Mouse (Mus musculus) liver, embryonic 14.5 days (tissue): Measurements from ENCODE around the gene Psmd7. TPM values are rescaled to one million over a fixed set of nuclear protein-coding genes. Genes with fewer than 3 reads are reported as not detected.

ENCODE experiments used
- ATAC-seq: fragments of 200-750 bp; cut with Nextera tagmentation; 2 replicates; pipeline ENCODE4 v1.8.0; 2017; ENCODE audit warnings: moderate number of reproducible peaks, mild to moderate bottlenecking, moderate library complexity; ENCODE audit not compliant: insufficient read depth
- DNase-seq, 3 experiments: peaks; one replicate each; pipeline ENCODE4 v3.0.0-alpha.2; 2012 to 2013; ENCODE audit warnings: low read depth in 3 of 3, low spot score in 3 of 3
- H3K27ac ChIP-seq: fragments of 300-500 bp; sonication (generic); 2 replicates; pipeline ENCODE4 v1.5.1; 2014; ENCODE audit warnings: moderate library complexity, mild to moderate bottlenecking, control low read depth, inconsistent platforms
- H3K27me3 ChIP-seq: fragments of 300-500 bp; sonication (generic); 2 replicates; pipeline ENCODE4 v1.6.1; 2014; ENCODE audit warnings: mild to moderate bottlenecking, low read length, moderate library complexity; ENCODE audit not compliant: control insufficient read depth, insufficient read depth
- H3K36me3 ChIP-seq: fragments of 300-500 bp; sonication (generic); replicated peaks from 2 replicates; pipeline ENCODE4 v1.6.1; 2014; ENCODE audit warnings: low read depth; ENCODE audit not compliant: control insufficient read depth, insufficient read depth
- H3K4me1 ChIP-seq, 2 experiments: fragments of 200-500 bp in 1 of 2; fragments of 300-500 bp in 1 of 2; sonication (generic) in 1 of 2; replicated peaks; 2 replicates each; pipeline ENCODE4 v1.6.1; 2012 to 2014; ENCODE audit warnings: antibody characterized with exemption in 1 of 2, inconsistent platforms in 1 of 2, low read length in 1 of 2; ENCODE audit not compliant: control insufficient read depth in 2 of 2, insufficient read depth in 2 of 2
- H3K4me2 ChIP-seq: fragments of 300-500 bp; sonication (generic); 2 replicates; pipeline ENCODE4 v1.6.1; 2014; ENCODE audit warnings: low read depth, mild to moderate bottlenecking, control low read depth, moderate library complexity
- H3K4me3 ChIP-seq, 2 experiments: fragments of 200-500 bp in 1 of 2; fragments of 300-500 bp in 1 of 2; sonication (generic) in 1 of 2; 2 replicates each; pipeline ENCODE4 v1.5.1; 2012 to 2014; ENCODE audit warnings: low read depth in 2 of 2, low read length in 2 of 2, mild to moderate bottlenecking in 2 of 2, control low read depth in 1 of 2, inconsistent platforms in 1 of 2, moderate library complexity in 1 of 2; ENCODE audit not compliant: insufficient read depth in 1 of 2
- H3K9ac ChIP-seq: fragments of 300-500 bp; sonication (generic); replicated peaks from 2 replicates; pipeline ENCODE4 v1.6.1; 2014; ENCODE audit warnings: mild to moderate bottlenecking, control low read depth, moderate library complexity
- H3K9me3 ChIP-seq: fragments of 300-500 bp; sonication (generic); 2 replicates; pipeline ENCODE4 v1.6.1; 2016; ENCODE audit warnings: low read length, mixed read lengths; ENCODE audit not compliant: control insufficient read depth
- CTCF ChIP-seq: IDR thresholded peaks from 2 replicates; pipeline ENCODE4 v1.5.1; 2016; ENCODE audit warnings: antibody characterized with exemption, low read depth, control low read depth
- EP300 ChIP-seq: IDR thresholded peaks from 2 replicates; pipeline ENCODE4 v1.6.1; 2016; ENCODE audit warnings: antibody characterized with exemption, low read depth
- WGBS: fragments of 180-500 bp; shearing (Covaris S2); extraction: QIAGEN DNeasy Blood & Tissue Kit; methylation state at CpG from one replicate; pipeline ENCODE4 v1.1.7; 2014; ENCODE audit not compliant: insufficient replicate concordance; 5-methylcytosine and 5-hydroxymethylcytosine counted together
- polyA plus RNA-seq, 2 experiments: library from polyadenylated mRNA; depleted of rRNA in 1 of 2; stranded (reverse) in 1 of 2; unstranded in 1 of 2; fragments of >200 nt; fragmentation: Nextera tagmentation in 1 of 2; extraction: Ambion mirVana in 1 of 2; gene quantifications; 2 replicates each; pipeline versions ENCODE4 v1.2.1 to v1.2.3; 2012 to 2014

Psmd7 gene
- polyA plus RNA-seq, 2 experiments: 77.4 to 133 TPM

- Histone ChIP-seq H3K9ac (no peak overlapping the region), H3K4me3 (no peak overlapping the region), H3K36me3 (no peaks in the 10 kb centered on the region), H3K9me3 (no peaks in the 10 kb centered on the region), H3K27me3 (no peaks in the 10 kb centered on the region), H3K4me1 (peaks cover 5 to 9% of the 10 kb centered on the region in 2 experiments; a peak in 3 of 4 replicates), H3K27ac (no peak overlapping the region), H3K4me2 (no peak overlapping the region)
- TF ChIP-seq EP300: no peak
- TF ChIP-seq CTCF: peak; percentile 94
- peak; percentile 39 to 50 (median 47) for DNase-seq
- peak; percentile 53; the same call in 1 of the 2 replicates for ATAC-seq
- WGBS: 45% methylated on average over 4 of the region's 4 CpGs
These were observed 15.8 kb downstream of the Psmd7 start for GRCm38 (mm10) chr8:107572497-107572896.

DNA sequence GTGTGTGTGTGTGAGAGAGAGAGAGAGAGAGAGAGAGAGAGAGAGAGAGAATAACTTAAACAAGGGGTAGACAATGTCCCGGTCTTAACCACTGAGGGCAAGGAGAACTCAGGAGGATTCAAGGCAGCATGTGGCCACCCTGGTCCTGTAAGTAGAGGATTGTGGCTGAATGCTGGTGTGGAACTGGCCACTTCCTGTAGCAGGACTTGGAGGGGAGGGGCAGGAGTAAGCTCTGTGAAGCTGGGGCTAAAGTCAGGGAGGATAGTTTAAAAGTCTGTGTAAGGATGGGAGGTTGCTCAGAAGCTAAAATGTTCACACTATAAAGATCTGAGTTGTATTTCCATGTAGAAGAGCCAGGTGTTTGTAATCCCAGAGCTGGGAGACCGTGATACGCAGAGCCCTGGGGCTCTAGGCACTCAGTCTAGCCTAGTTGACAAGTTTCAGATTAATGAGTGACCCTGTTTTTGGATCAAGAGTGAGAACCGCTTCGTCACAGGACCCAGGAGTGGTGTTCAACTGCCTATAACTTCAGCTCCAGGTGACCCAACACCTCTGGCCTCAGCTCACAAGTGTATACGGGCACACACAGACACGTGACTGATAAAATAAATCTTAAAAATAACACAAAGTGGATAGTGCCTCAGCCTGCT, 16.7 kb downstream of the Psmd7 start:
- no peak for DNase-seq
- H3K27ac ChIP-seq: no peak overlapping the region
- no peak overlapping the region for H3K4me3 ChIP-seq
- WGBS: 64% methylated on average over 7 of the region's 7 CpGs
- peaks cover 0 to 3% of the 10 kb centered on the region in 2 experiments; a peak in 1 of 4 replicates for H3K4me1 ChIP-seq
- no peaks in the 10 kb centered on the region for H3K27me3 ChIP-seq
- H3K36me3 ChIP-seq: no peaks in the 10 kb centered on the region
- H3K4me2 ChIP-seq: no peak overlapping the region
- no peak for ATAC-seq
- no peaks in the 10 kb centered on the region for H3K9me3 ChIP-seq
- no peak overlapping the region for H3K9ac ChIP-seq
- TF ChIP-seq CTCF (no peak), EP300 (no peak)

- H3K9ac ChIP-seq: no peak overlapping the region
- ATAC-seq (no peak), DNase-seq (no peak)
- TF ChIP-seq EP300: no peak
- no peak for TF ChIP-seq CTCF
- no peak overlapping the region for H3K4me2 ChIP-seq
- H3K4me1 ChIP-seq: no peaks in the 10 kb centered on the region
- no peaks in the 10 kb centered on the region for H3K27me3 ChIP-seq
- H3K27ac ChIP-seq: no peak overlapping the region
- no peak overlapping the region for H3K4me3 ChIP-seq
- H3K9me3 ChIP-seq: no peaks in the 10 kb centered on the region
- 53% methylated on average over 2 of the region's 2 CpGs for WGBS
- no peaks in the 10 kb centered on the region for H3K36me3 ChIP-seq
These were observed 17.2 kb downstream of the Psmd7 start for GRCm38 (mm10) chr8:107571046-107571445.

GRCm38 (mm10) chr8:107562164-107562563, 26.1 kb downstream of the Psmd7 start:
- no peak for TF ChIP-seq EP300
- TF ChIP-seq CTCF: no peak
- Histone ChIP-seq H3K36me3 (no peaks in the 10 kb centered on the region), H3K27ac (no peak overlapping the region), H3K9ac (no peak overlapping the region), H3K9me3 (no peaks in the 10 kb centered on the region), H3K4me3 (no peak overlapping the region), H3K4me2 (no peak overlapping the region), H3K4me1 (peaks cover 0 to 9% of the 10 kb centered on the region in 2 experiments; a peak in 2 of 4 replicates), H3K27me3 (no peaks in the 10 kb centered on the region)
- DNase-seq: no peak
- ATAC-seq: no peak
- WGBS: 65% methylated on average over 9 of the region's 9 CpGs

GRCm38 (mm10) chr8:107560820-107561536, 27.3 kb downstream of the Psmd7 start:
- Histone ChIP-seq H3K9me3 (no peaks in the 10 kb centered on the region), H3K36me3 (no peaks in the 10 kb centered on the region), H3K4me1 (peaks cover 0 to 9% of the 10 kb centered on the region in 2 experiments; a peak in 2 of 4 replicates), H3K9ac (no peak overlapping the region), H3K4me2 (peak overlapping the region; percentile 28; the same call in 1 of the 2 replicates), H3K27me3 (no peaks in the 10 kb centered on the region), H3K27ac (no peak overlapping the region), H3K4me3 (peak overlapping the region in 1 of 2 experiments; percentile 17; a peak in 1 of 4 replicates)
- no peak for DNase-seq
- 23% methylated on average over 16 of the region's 16 CpGs for WGBS
- peak; percentile 47; the same call in 1 of the 2 replicates for ATAC-seq
- no peak for TF ChIP-seq CTCF
- TF ChIP-seq EP300: no peak
